In the genomic region with DNA sequence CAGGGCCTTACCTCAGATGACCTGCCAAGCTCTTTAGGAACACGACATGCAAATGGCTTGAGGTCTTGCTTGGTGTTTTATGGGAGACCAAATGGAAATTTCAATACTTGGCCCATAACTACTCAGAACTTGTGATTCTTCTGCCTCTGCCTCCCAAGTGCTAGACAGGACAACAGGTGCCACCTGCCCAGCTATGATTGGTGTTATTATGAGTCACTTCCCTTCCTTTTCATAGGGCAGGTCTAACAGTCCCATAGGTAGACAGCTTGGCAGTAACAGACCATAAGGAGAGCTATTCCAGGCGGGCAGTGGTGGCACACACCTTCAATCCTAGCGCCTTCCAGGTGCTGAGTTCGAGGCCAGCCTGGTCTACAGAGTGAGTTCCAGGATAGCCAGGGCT, we compare ENCODE assay signal across 27 mouse cellular contexts. TPM values are rescaled to one million over a fixed set of nuclear protein-coding genes. Genes with fewer than 3 reads are reported as not detected.
DNase-seq lines count a peak whose midpoint lies in the region; ATAC-seq and TF ChIP-seq lines count a peak whose summit lies in the region.
"Had no signal": no experiment of that assay in that cellular context is flagged by ENCODE, and none has a peak within 500 bp of the region (broad histone marks: within the 10 kb centered on the region; RNA-seq: fewer than 3 reads in every experiment).

No protein-coding gene starts in this region.

- no peak for TF ChIP-seq CTCF in CH12.LX (conservative IDR thresholded peaks at IDR 0.05 in 1 of 2, IDR thresholded peaks at IDR 0.05 in 1 of 2; ENCODE audit: low read depth in 2 of 2, low read length in 2 of 2)
- no peak for TF ChIP-seq CTCF in thymus, adult 2 months (IDR thresholded peaks at IDR 0.05; ENCODE audit: borderline replicate concordance, control insufficient read depth, extremely low read depth, insufficient read depth, low read length, poor library complexity)

- 0 out of 2 replicates have a peak overlapping the region, but pooled peaks have one; percentile 15 for H3K9ac ChIP-seq in liver, embryonic 13.5 days
- H3K9ac ChIP-seq in liver, embryonic 11.5 days (ENCODE audit: low read depth, low read length): no peak overlapping the region
- H3K9ac ChIP-seq in CH12.LX (ENCODE audit: insufficient read depth, low read depth): no peak overlapping the region
- no peak overlapping the region for H3K9ac ChIP-seq in liver, embryonic 16.5 days (ENCODE audit: low read depth, low read length)
- H3K9ac ChIP-seq: embryonic facial prominence, embryonic 13.5 days; hindbrain, embryonic 12.5 days had no signal

- H3K27me3 ChIP-seq in liver, embryonic 13.5 days: no peaks in the 10 kb centered on the region
- no peaks in the 10 kb centered on the region for H3K27me3 ChIP-seq in liver, embryonic 11.5 days (replicated peaks; ENCODE audit: control insufficient read depth, insufficient read depth, low read length)
- no peaks in the 10 kb centered on the region for H3K27me3 ChIP-seq in CH12.LX (replicated peaks)
- H3K27me3 ChIP-seq in liver, embryonic 16.5 days (ENCODE audit: control insufficient read depth, insufficient read depth, low read depth, low read length): no peaks in the 10 kb centered on the region
- no peaks in the 10 kb centered on the region for H3K27me3 ChIP-seq in thymus, adult 2 months (ENCODE audit: control insufficient read depth, insufficient read depth, low read length)
- H3K27me3 ChIP-seq: embryonic facial prominence, embryonic 13.5 days; hindbrain, embryonic 12.5 days; Patski had no signal

- no peaks in the 10 kb centered on the region for H3K9me3 ChIP-seq in liver, embryonic 13.5 days (replicated peaks)
- no peaks in the 10 kb centered on the region for H3K9me3 ChIP-seq in liver, embryonic 11.5 days (ENCODE audit: control insufficient read depth, low read length)
- no peaks in the 10 kb centered on the region for H3K9me3 ChIP-seq in CH12.LX (replicated peaks; ENCODE audit: low read length)
- no peaks in the 10 kb centered on the region for H3K9me3 ChIP-seq in liver, embryonic 16.5 days (replicated peaks; ENCODE audit: control insufficient read depth, low read length)
- H3K9me3 ChIP-seq: embryonic facial prominence, embryonic 13.5 days; forebrain, embryonic 10.5 days; hindbrain, embryonic 12.5 days had no signal

- no peak for DNase-seq in liver, embryonic 13.5 days
- no peak for DNase-seq in liver, embryonic 11.5 days (ENCODE audit: low spot score)
- no peak for DNase-seq in CH12.LX (ENCODE audit: extremely low read depth)
- no peak for DNase-seq in adrenal gland, postnatal 4 days (ENCODE audit: low spot score in 2 of 2)
- DNase-seq in thymus, adult 2 months: no peak
- DNase-seq in cerebellum, adult 9-10 months: no peak
- DNase-seq: adrenal gland, postnatal 14 days; B cell, adult 2 months; cerebellum, adult 2 months; cerebellum, postnatal 14 days; gastrocnemius, adult 2 months; gastrocnemius, postnatal 25 days; heart, postnatal 10 days; heart, postnatal 4 days had no signal

- H3K4me1 ChIP-seq in liver, embryonic 13.5 days (replicated peaks): peaks cover 77% of the 10 kb centered on the region
- peaks cover 58% of the 10 kb centered on the region for H3K4me1 ChIP-seq in liver, embryonic 11.5 days (replicated peaks; ENCODE audit: control insufficient read depth, insufficient read depth, low read length)
- peaks cover 31 to 72% of the 10 kb centered on the region in 2 experiments for H3K4me1 ChIP-seq in CH12.LX (ENCODE audit: control insufficient read depth in 1 of 2, insufficient read depth in 2 of 2)
- peaks cover 68% of the 10 kb centered on the region for H3K4me1 ChIP-seq in liver, embryonic 16.5 days (ENCODE audit: control insufficient read depth, low read depth, low read length)
- peaks cover 35% of the 10 kb centered on the region for H3K4me1 ChIP-seq in thymus, adult 2 months (replicated peaks; ENCODE audit: control insufficient read depth, insufficient read depth, low read length)

- H3K4me3 ChIP-seq in liver, embryonic 13.5 days (replicated peaks): peak overlapping the region; percentile 99
- H3K4me3 ChIP-seq in liver, embryonic 11.5 days (ENCODE audit: low read depth, low read length): no peak overlapping the region
- H3K4me3 ChIP-seq in CH12.LX (replicated peaks in 1 of 3; ENCODE audit: low read depth in 2 of 3, low read length in 2 of 3, poor library complexity in 1 of 3): no peak overlapping the region
- peak overlapping the region; percentile 100 for H3K4me3 ChIP-seq in liver, embryonic 16.5 days (ENCODE audit: low read depth, low read length)
- H3K4me3 ChIP-seq in thymus, adult 2 months (ENCODE audit: control insufficient read depth, insufficient read depth, low read length): no peak overlapping the region
- H3K4me3 ChIP-seq: embryonic facial prominence, embryonic 13.5 days; forebrain, embryonic 10.5 days; gastrocnemius, adult 2 months; hindbrain, embryonic 12.5 days had no signal

- H3K27ac ChIP-seq in liver, embryonic 13.5 days: peak overlapping the region; percentile 96
- H3K27ac ChIP-seq in liver, embryonic 11.5 days (ENCODE audit: low read depth, low read length): no peak overlapping the region
- H3K27ac ChIP-seq in CH12.LX (ENCODE audit: insufficient read depth, low read depth): no peak overlapping the region
- peak overlapping the region; percentile 42 for H3K27ac ChIP-seq in liver, embryonic 16.5 days (ENCODE audit: low read length)
- no peak overlapping the region for H3K27ac ChIP-seq in thymus, adult 2 months (ENCODE audit: control insufficient read depth, insufficient read depth, low read length)
- H3K27ac ChIP-seq: embryonic facial prominence, embryonic 13.5 days; forebrain, embryonic 10.5 days; gastrocnemius, adult 2 months; hindbrain, embryonic 12.5 days; hindbrain, postnatal 0 days had no signal

- H3K79me2 ChIP-seq in CH12.LX (replicated peaks; ENCODE audit: control insufficient read depth, extremely low read depth, insufficient read depth, poor library complexity, severe bottlenecking): peaks cover 97% of the 10 kb centered on the region

- 73% methylated on average over 4 of the region's 4 CpGs for WGBS in liver, embryonic 13.5 days (ENCODE audit: insufficient replicate concordance)
- 87% methylated on average over 4 of the region's 4 CpGs for WGBS in liver, embryonic 11.5 days
- WGBS in liver, embryonic 16.5 days (ENCODE audit: insufficient replicate concordance): 82% methylated on average over 4 of the region's 4 CpGs
- 97% methylated on average over 4 of the region's 4 CpGs for WGBS in thymus, adult 2 months

- no peak for TF ChIP-seq RAD21 in CH12.LX (IDR thresholded peaks at IDR 0.05; ENCODE audit: low read depth, low read length)

- in situ Hi-C loops in CH12.LX (cut with MboI; ENCODE audit: low pct_ligation_motif_present, low pct_unique_long_range_greater_than_20kb, low sequenced_read_pairs): no loop called here

- H3K36me3 ChIP-seq in liver, embryonic 13.5 days: peaks cover 59% of the 10 kb centered on the region
- H3K36me3 ChIP-seq in liver, embryonic 11.5 days (ENCODE audit: control insufficient read depth, insufficient read depth, low read length): no peaks in the 10 kb centered on the region
- H3K36me3 ChIP-seq in CH12.LX (replicated peaks in 1 of 2; ENCODE audit: control insufficient read depth in 1 of 2, insufficient read depth in 1 of 2, low read length in 1 of 2): peaks cover 10 to 62% of the 10 kb centered on the region in 2 experiments
- peaks cover 3% of the 10 kb centered on the region; the same call in 1 of the 2 replicates for H3K36me3 ChIP-seq in liver, embryonic 16.5 days (ENCODE audit: control insufficient read depth, insufficient read depth)
- H3K36me3 ChIP-seq in thymus, adult 2 months (ENCODE audit: control insufficient read depth, insufficient read depth, low read length): no peaks in the 10 kb centered on the region
- H3K36me3 ChIP-seq: embryonic facial prominence, embryonic 13.5 days; hindbrain, embryonic 12.5 days had no signal

- peak overlapping the region; percentile 70 for H3K4me2 ChIP-seq in liver, embryonic 13.5 days
- H3K4me2 ChIP-seq in liver, embryonic 11.5 days: no peak overlapping the region
- H3K4me2 ChIP-seq in CH12.LX (ENCODE audit: insufficient read depth, low read depth, poor library complexity, severe bottlenecking): no peak overlapping the region
- H3K4me2 ChIP-seq in liver, embryonic 16.5 days (ENCODE audit: low read depth, low read length): peak overlapping the region; percentile 28
- H3K4me2 ChIP-seq: embryonic facial prominence, embryonic 13.5 days; hindbrain, embryonic 12.5 days had no signal

- ATAC-seq in liver, embryonic 13.5 days (ENCODE audit: low read depth): no peak
- no peak for ATAC-seq in liver, embryonic 11.5 days (replicated peaks; ENCODE audit: low FRiP score)
- no peak for ATAC-seq in liver, embryonic 16.5 days (ENCODE audit: low read depth)
- ATAC-seq: activated CD4-positive, CD25-positive, alpha-beta regulatory T cell, adult 4 months; forebrain, embryonic 14.5 days; hindbrain, postnatal 0 days; Patski had no signal

- no peak for TF ChIP-seq POLR2A in CH12.LX (IDR thresholded peaks at IDR 0.05; ENCODE audit: low read depth, low read length)
- TF ChIP-seq POLR2A in thymus, adult 2 months (IDR thresholded peaks at IDR 0.05; ENCODE audit: control insufficient read depth, extremely low read depth, insufficient read depth, low read length, poor library complexity): no peak

- dilution Hi-C loops in CH12.LX (cut with MboI; ENCODE audit: extremely low pct_ligation_motif_present, extremely low pct_unique_long_range_greater_than_20kb, low sequenced_read_pairs): no loop called here

- TF ChIP-seq EP300 in CH12.LX (IDR thresholded peaks at IDR 0.05; ENCODE audit: low read length): peak; percentile 61

TF ChIP-seq in CH12.LX, 34 proteins besides CTCF, POLR2A, EP300 and RAD21 (continues in another document):
- no peak for TF ChIP-seq MAX (IDR thresholded peaks at IDR 0.05; ENCODE audit: low read length)
- no peak for TF ChIP-seq MXI1 (IDR thresholded peaks at IDR 0.05; ENCODE audit: low read depth, low read length)

RNA-seq across cellular contexts. Expression of a gene that starts 53.1 kb away (rescaled TPM):
- not detected in 2 replicates for polyA plus RNA-seq in liver, embryonic 13.5 days (2015; fragmentation: Nextera tagmentation; extraction: Ambion mirVana)
- polyA plus RNA-seq in liver, embryonic 11.5 days (2014; fragmentation: Nextera tagmentation; extraction: Ambion mirVana): not detected in 2 replicates
- total RNA-seq in CH12.LX (2012; rRNA removed) (not detected in 2 replicates), CH12.LX (2014; rRNA removed) (not detected in 2 replicates)
- not detected in 2 replicates for polyA plus RNA-seq in CH12.LX (2012; ENCODE audit: insufficient read length, low read depth)
- 0.15 TPM in 1 of 2 replicates, not detected in the other for polyA plus RNA-seq in liver, embryonic 16.5 days (2015; fragmentation: Nextera tagmentation; extraction: Ambion mirVana)
- total RNA-seq in adrenal gland, postnatal 4 days (2021): not detected
- polyA plus RNA-seq in thymus, adult 2 months (2012; rRNA removed): 1.1 TPM in 1 of 2 replicates, not detected in the other
- total RNA-seq: adrenal gland, adult 18-20 months; adrenal gland, postnatal 14 days; gastrocnemius, adult 2 months; gastrocnemius, postnatal 25 days; granulocyte monocyte progenitor cell, adult 5-6 weeks; heart, postnatal 10 days; heart, postnatal 4 days; hindbrain, postnatal 0 days had no signal
- polyA plus RNA-seq: activated CD4-positive, CD25-positive, alpha-beta regulatory T cell, adult 4 months; cerebellum, adult 2 months; cortical plate, adult 2 months; embryonic facial prominence, embryonic 13.5 days; forebrain, embryonic 14.5 days; heart, embryonic 14.5 days; hindbrain, embryonic 12.5 days; hindbrain, postnatal 0 days; intestine, embryonic 14.5 days; Patski had no signal

RNA-seq across cellular contexts. Expression of a gene that starts 58.5 kb away (rescaled TPM):
- polyA plus RNA-seq in liver, embryonic 13.5 days (2015; fragmentation: Nextera tagmentation; extraction: Ambion mirVana): 26.5 and 26.8 TPM in 2 replicates
- 34.6 and 43.3 TPM in 2 replicates for polyA plus RNA-seq in liver, embryonic 11.5 days (2014; fragmentation: Nextera tagmentation; extraction: Ambion mirVana)
- total RNA-seq in CH12.LX (2012; rRNA removed) (113 and 140 TPM in 2 replicates), CH12.LX (2014; rRNA removed) (143 and 169 TPM in 2 replicates)
- polyA plus RNA-seq in CH12.LX (2012; ENCODE audit: insufficient read length, low read depth): 156 and 169 TPM in 2 replicates
- 22.4 and 22.6 TPM in 2 replicates for polyA plus RNA-seq in liver, embryonic 16.5 days (2015; fragmentation: Nextera tagmentation; extraction: Ambion mirVana)
- 100 to 1,000 TPM; 142 to 178 TPM for total RNA-seq in adrenal gland, postnatal 4 days (2021)
- 81.7 and 94.8 TPM in 2 replicates for polyA plus RNA-seq in thymus, adult 2 months (2012; rRNA removed)

Comparison
In these comparisons a context has a peak if more than half of its experiments do, and no peak if none do; other contexts are left out.
1. H3K27ac ChIP-seq: peak in liver, embryonic 13.5 days (single experiment) and liver, embryonic 16.5 days (single experiment); none in liver, embryonic 11.5 days (single experiment), CH12.LX (single experiment) and thymus, adult 2 months (single experiment).
2. H3K4me2 ChIP-seq: peak in liver, embryonic 13.5 days (single experiment) and liver, embryonic 16.5 days (single experiment); none in liver, embryonic 11.5 days (single experiment) and CH12.LX (single experiment).
3. H3K4me3 ChIP-seq: peak in liver, embryonic 13.5 days (single experiment) and liver, embryonic 16.5 days (single experiment); none in liver, embryonic 11.5 days (single experiment), CH12.LX (0 of 3) and thymus, adult 2 months (single experiment).